Mouse (Mus musculus) brain, embryonic 14.5 days (tissue): ENCODE measurements around the gene Faim2.

Source experiments
- CTCF ChIP-seq: fragments of 200-500 bp; IDR thresholded peaks from 2 replicates; pipeline ENCODE4 v1.5.1; 2012; ENCODE audit warnings: inconsistent platforms, mild to moderate bottlenecking, moderate library complexity, borderline replicate concordance; ENCODE audit not compliant: insufficient read depth, insufficient read length; ENCODE audit errors: extremely low read depth
- POLR2A ChIP-seq: fragments of 200-500 bp; IDR thresholded peaks from 2 replicates; pipeline ENCODE4 v1.6.1; 2012; ENCODE audit warnings: mild to moderate bottlenecking, inconsistent platforms, borderline replicate concordance; ENCODE audit not compliant: poor library complexity, insufficient read depth, insufficient read length, severe bottlenecking; ENCODE audit errors: extremely low read depth

GRCm38 (mm10) chr15:99569123-99569522 is 41.2 kb upstream of the Faim2 start:
- TF ChIP-seq CTCF (no peak), POLR2A (no peak)
